Mouse (Mus musculus): ENCODE results near the gene Hhex.

DNA sequence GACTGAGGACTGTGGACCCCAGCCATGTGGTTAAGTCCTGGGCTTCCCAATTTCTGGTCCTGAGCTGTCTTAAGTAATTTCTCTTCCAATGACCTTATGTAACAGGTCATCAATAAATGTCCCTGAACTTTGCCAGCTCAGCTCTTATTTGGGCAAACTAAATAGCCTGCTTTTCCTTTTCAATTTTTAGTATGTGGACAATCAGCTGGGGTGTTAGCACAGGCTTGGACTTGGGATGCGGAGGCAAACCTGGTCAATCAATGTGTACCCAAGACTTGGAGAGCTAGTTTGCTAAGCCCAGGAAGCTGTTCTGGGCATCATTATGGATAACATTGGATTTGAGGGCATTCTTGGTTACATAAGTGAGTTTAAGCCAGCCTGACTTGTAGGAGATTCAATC, 21.4 kb downstream of the Hhex start:
- TF ChIP-seq POLR2A (IDR thresholded peaks at IDR 0.05; ENCODE audit: low read depth, low read length) (no peak), CTCF (conservative IDR thresholded peaks at IDR 0.05; ENCODE audit: insufficient read depth, insufficient read length, low read depth, low read length) (no peak)

Data from kidney, adult 2 months (tissue).